Mouse (Mus musculus) forebrain, embryonic 10.5 days (tissue): Measurements from ENCODE around the gene Gm6583. TPM values are rescaled to one million over a fixed set of nuclear protein-coding genes. Genes with fewer than 3 reads are reported as not detected.

Experiments used
- DNase-seq: peaks from one replicate; pipeline ENCODE4 v3.0.0-alpha.2; 2017; ENCODE audit warnings: low spot score; ENCODE audit errors: extremely low spot score
- H3K27ac ChIP-seq: fragments of 300-500 bp; sonication (generic); 2 replicates; pipeline ENCODE4 v1.5.1; 2016; ENCODE audit warnings: mild to moderate bottlenecking
- H3K27me3 ChIP-seq: fragments of 300-500 bp; sonication (generic); 2 replicates; pipeline ENCODE4 v1.6.1; 2016; ENCODE audit warnings: mild to moderate bottlenecking; ENCODE audit not compliant: poor library complexity, severe bottlenecking
- H3K36me3 ChIP-seq: fragments of 300-500 bp; sonication (generic); replicated peaks from 2 replicates; pipeline ENCODE4 v1.6.1; 2016; ENCODE audit warnings: mild to moderate bottlenecking, moderate library complexity
- H3K4me1 ChIP-seq: fragments of 300-500 bp; sonication (generic); 2 replicates; pipeline ENCODE4 v1.6.1; 2016
- H3K4me3 ChIP-seq: fragments of 300-500 bp; sonication (generic); 2 replicates; pipeline ENCODE4 v1.5.1; 2016; ENCODE audit warnings: mild to moderate bottlenecking, moderate library complexity
- H3K9me3 ChIP-seq: fragments of 300-500 bp; sonication (generic); 2 replicates; pipeline ENCODE4 v1.6.1; 2016; ENCODE audit warnings: mild to moderate bottlenecking, moderate library complexity
- WGBS: fragments of 180-500 bp; shearing (Covaris S2); methylation state at CpG from one replicate; pipeline ENCODE4 v1.1.7; 2016; 5-methylcytosine and 5-hydroxymethylcytosine counted together
- polyA plus RNA-seq: library from polyadenylated mRNA; unstranded; fragments of >200 nt; fragmentation: Nextera tagmentation; extraction: Ambion mirVana; gene quantifications from 2 replicates; pipeline ENCODE4 v1.2.1, GENCODE M21; 2016

The Gm6583 gene
- polyA plus RNA-seq, 1 experiment from 2014 or later = 0.19 TPM

GRCm38 (mm10) chr5:112364184-112364797 lies 8.5 kb upstream of the Gm6583 start:
- peaks cover 82% of the 10 kb centered on the region for H3K36me3 ChIP-seq
- WGBS = 67% methylated on average over 10 of the region's 10 CpGs
- no peak overlapping the region for H3K27ac ChIP-seq

GRCm38 (mm10) chr5:112360077-112360476 lies 4.2 kb upstream of the Gm6583 start:
- H3K27ac ChIP-seq = no peak overlapping the region
- no peaks in the 10 kb centered on the region for H3K9me3 ChIP-seq
- H3K36me3 ChIP-seq = peaks cover 85% of the 10 kb centered on the region
- H3K27me3 ChIP-seq = no peaks in the 10 kb centered on the region
- no peaks in the 10 kb centered on the region for H3K4me1 ChIP-seq
- DNase-seq = no peak
- H3K4me3 ChIP-seq = no peak overlapping the region
- 96% methylated on average over 3 of the region's 3 CpGs for WGBS

More at GRCm38 (mm10) chr5:112364184-112364797, 8.5 kb upstream of the Gm6583 start:
- H3K9me3 ChIP-seq = no peaks in the 10 kb centered on the region
- H3K4me1 ChIP-seq = no peaks in the 10 kb centered on the region
- no peak overlapping the region for H3K4me3 ChIP-seq
- H3K27me3 ChIP-seq = no peaks in the 10 kb centered on the region
- DNase-seq = no peak

GRCm38 (mm10) chr5:112359520-112359919 lies 3.7 kb upstream of the Gm6583 start:
- DNase-seq = no peak
- H3K27ac ChIP-seq = peak overlapping the region; percentile 26; the same call in 1 of the 2 replicates
- H3K9me3 ChIP-seq = no peaks in the 10 kb centered on the region
- no peak overlapping the region for H3K4me3 ChIP-seq
- no peaks in the 10 kb centered on the region for H3K27me3 ChIP-seq
- H3K4me1 ChIP-seq = no peaks in the 10 kb centered on the region
- peaks cover 85% of the 10 kb centered on the region for H3K36me3 ChIP-seq
- 91% methylated on average over 4 of the region's 4 CpGs for WGBS

GRCm38 (mm10) chr5:112356322-112356721 lies 489 bp upstream of the Gm6583 start:
- H3K36me3 ChIP-seq = peaks cover 86% of the 10 kb centered on the region
- WGBS = 89% methylated on average over 9 of the region's 9 CpGs
- no peak overlapping the region for H3K27ac ChIP-seq
- no peaks in the 10 kb centered on the region for H3K9me3 ChIP-seq
- no peak overlapping the region for H3K4me3 ChIP-seq
- no peaks in the 10 kb centered on the region for H3K27me3 ChIP-seq
- no peaks in the 10 kb centered on the region for H3K4me1 ChIP-seq
- DNase-seq = no peak

GRCm38 (mm10) chr5:112355493-112355892 lies 340 bp downstream of the Gm6583 start:
- H3K27me3 ChIP-seq = no peaks in the 10 kb centered on the region
- no peak overlapping the region for H3K27ac ChIP-seq
- peaks cover 88% of the 10 kb centered on the region for H3K36me3 ChIP-seq
- 85% methylated on average over 6 of the region's 6 CpGs for WGBS
- H3K4me1 ChIP-seq = no peaks in the 10 kb centered on the region
- H3K4me3 ChIP-seq = no peak overlapping the region
- DNase-seq = no peak
- no peaks in the 10 kb centered on the region for H3K9me3 ChIP-seq

- H3K36me3 ChIP-seq = peaks cover 86% of the 10 kb centered on the region
- WGBS = 94% methylated on average over 8 of the region's 8 CpGs
Observed at GRCm38 (mm10) chr5:112349169-112349568, 6.7 kb downstream of the Gm6583 start.

GRCm38 (mm10) chr5:112346211-112346965 lies 9.4 kb downstream of the Gm6583 start:
- no peak overlapping the region for H3K27ac ChIP-seq
- H3K9me3 ChIP-seq = no peaks in the 10 kb centered on the region
- H3K4me3 ChIP-seq = no peak overlapping the region
- no peaks in the 10 kb centered on the region for H3K27me3 ChIP-seq
- WGBS = 94% methylated on average over 16 of the region's 16 CpGs
- peaks cover 40% of the 10 kb centered on the region for H3K4me1 ChIP-seq
- peaks cover 60% of the 10 kb centered on the region for H3K36me3 ChIP-seq
- DNase-seq = no peak

More at GRCm38 (mm10) chr5:112349169-112349568, 6.7 kb downstream of the Gm6583 start:
- Histone ChIP-seq H3K4me3 (no peak overlapping the region), H3K9me3 (no peaks in the 10 kb centered on the region), H3K27me3 (no peaks in the 10 kb centered on the region), H3K4me1 (peaks cover 18% of the 10 kb centered on the region), H3K27ac (no peak overlapping the region)
- no peak for DNase-seq

GRCm38 (mm10) chr5:112344092-112344960 lies 11.5 kb downstream of the Gm6583 start:
- no peaks in the 10 kb centered on the region for H3K27me3 ChIP-seq
- H3K27ac ChIP-seq = no peak overlapping the region
- H3K36me3 ChIP-seq = peaks cover 56% of the 10 kb centered on the region
- WGBS = 83% methylated on average over 6 of the region's 6 CpGs
- peak overlapping the region; percentile 87; the same call in 1 of the 2 replicates for H3K4me3 ChIP-seq
- H3K4me1 ChIP-seq = peaks cover 43% of the 10 kb centered on the region
- no peak for DNase-seq
- no peaks in the 10 kb centered on the region for H3K9me3 ChIP-seq

GRCm38 (mm10) chr5:112343205-112343595 lies 12.6 kb downstream of the Gm6583 start:
- peak overlapping the region; percentile 87 for H3K4me3 ChIP-seq
- H3K36me3 ChIP-seq = peaks cover 55% of the 10 kb centered on the region
- no peaks in the 10 kb centered on the region for H3K9me3 ChIP-seq
- no peaks in the 10 kb centered on the region for H3K27me3 ChIP-seq
- WGBS = 0% methylated on average over 24 of the region's 24 CpGs
- no peak for DNase-seq
- peak overlapping the region; percentile 92 for H3K27ac ChIP-seq
- H3K4me1 ChIP-seq = peaks cover 43% of the 10 kb centered on the region

- WGBS = 2% methylated on average over 64 of the region's 64 CpGs
- Histone ChIP-seq H3K4me1 (peaks cover 43% of the 10 kb centered on the region), H3K27me3 (no peaks in the 10 kb centered on the region), H3K36me3 (peaks cover 55% of the 10 kb centered on the region), H3K27ac (peak within 1 kb of the TSS; percentile 92), H3K9me3 (no peaks in the 10 kb centered on the region), H3K4me3 (peak within 1 kb of the TSS; percentile 87)
- peak; percentile 79 for DNase-seq
Observed at GRCm38 (mm10) chr5:112342463-112343204, 13.2 kb downstream of the Gm6583 start, which contains the start of the genes Srrd and Hps4. TSS of gene Srrd (minus strand) at chr5:112343040. TSS of gene Hps4 (plus strand) at chr5:112343083.

GRCm38 (mm10) chr5:112339215-112339614 lies 16.6 kb downstream of the Gm6583 start:
- Histone ChIP-seq H3K27me3 (no peaks in the 10 kb centered on the region), H3K36me3 (peaks cover 67% of the 10 kb centered on the region)

GRCm38 (mm10) chr5:112337004-112337403 lies 18.8 kb downstream of the Gm6583 start:
- no peaks in the 10 kb centered on the region for H3K27me3 ChIP-seq
- WGBS = 95% methylated on average over 22 of the region's 22 CpGs
- no peak overlapping the region for H3K27ac ChIP-seq
- DNase-seq = no peak
- H3K9me3 ChIP-seq = no peaks in the 10 kb centered on the region
- peaks cover 89% of the 10 kb centered on the region for H3K36me3 ChIP-seq
- H3K4me3 ChIP-seq = no peak overlapping the region
- peaks cover 8% of the 10 kb centered on the region for H3K4me1 ChIP-seq

More at GRCm38 (mm10) chr5:112339215-112339614, 16.6 kb downstream of the Gm6583 start:
- no peak overlapping the region for H3K27ac ChIP-seq
- no peak for DNase-seq
- 84% methylated on average over 7 of the region's 7 CpGs for WGBS
- H3K9me3 ChIP-seq = no peaks in the 10 kb centered on the region
- H3K4me3 ChIP-seq = no peak overlapping the region
- peaks cover 25% of the 10 kb centered on the region for H3K4me1 ChIP-seq
